Mouse (Mus musculus) MEL (cell line): ENCODE measurements around the gene Spock1. TPM values are rescaled to one million over a fixed set of nuclear protein-coding genes. Genes with fewer than 3 reads are reported as not detected.

ENCODE experiments used
- DNase-seq: peaks from one replicate; pipeline ENCODE4 v3.0.0; 2011; ENCODE audit warnings: low read depth, low spot score
- H3K27ac ChIP-seq: 2 replicates; pipeline ENCODE4 v1.5.1; 2012; ENCODE audit warnings: low read depth, mild to moderate bottlenecking, control low read depth, low read length, moderate library complexity; ENCODE audit not compliant: control insufficient read depth
- H3K27me3 ChIP-seq, 2 experiments: fragments of 150-350 bp in 1 of 2; sonication (generic) in 1 of 2; 2 replicates each; pipeline ENCODE4 v1.6.1; 2012; ENCODE audit warnings: low read length in 2 of 2, mild to moderate bottlenecking in 2 of 2, improper control_type of control experiment in 1 of 2, moderate library complexity in 1 of 2; ENCODE audit not compliant: insufficient read depth in 2 of 2, control insufficient read depth in 1 of 2
- H3K36me3 ChIP-seq, 2 experiments: 2 replicates each; pipeline ENCODE4 v1.6.1; 2012 to 2014; ENCODE audit warnings: low read length in 2 of 2, improper control_type of control experiment in 1 of 2, inconsistent platforms in 1 of 2, mild to moderate bottlenecking in 1 of 2; ENCODE audit not compliant: insufficient read depth in 2 of 2, control insufficient read depth in 1 of 2
- H3K4me1 ChIP-seq, 2 experiments: fragments of 150-350 bp in 1 of 2; sonication (generic) in 1 of 2; 2 replicates each; pipeline ENCODE4 v1.6.1; 2012; ENCODE audit warnings: low read length in 2 of 2, improper control_type of control experiment in 1 of 2, mild to moderate bottlenecking in 1 of 2; ENCODE audit not compliant: insufficient read depth in 2 of 2, control insufficient read depth in 1 of 2
- H3K4me3 ChIP-seq, 2 experiments: fragments of 150-350 bp in 1 of 2; sonication (generic) in 1 of 2; 2 replicates each; pipeline ENCODE4 v1.5.1; 2012; ENCODE audit warnings: low read depth in 2 of 2, low read length in 2 of 2, mild to moderate bottlenecking in 2 of 2, moderate library complexity in 2 of 2, control low read depth in 1 of 2, improper control_type of control experiment in 1 of 2; ENCODE audit not compliant: control insufficient read depth in 1 of 2, insufficient read depth in 1 of 2
- H3K79me2 ChIP-seq: 2 replicates; pipeline ENCODE4 v1.6.1; 2012; ENCODE audit warnings: mild to moderate bottlenecking, low read length, moderate library complexity; ENCODE audit not compliant: control insufficient read depth, poor library complexity, insufficient read depth
- H3K9ac ChIP-seq: 2 replicates; pipeline ENCODE4 v1.6.1; 2012; ENCODE audit warnings: low read depth, mild to moderate bottlenecking, control low read depth, low read length, moderate library complexity; ENCODE audit not compliant: control insufficient read depth, poor library complexity, severe bottlenecking
- H3K9me3 ChIP-seq: fragments of 150-350 bp; sonication (generic); replicated peaks from 2 replicates; pipeline ENCODE4 v1.6.1; 2012; ENCODE audit warnings: mild to moderate bottlenecking, low read length, improper control_type of control experiment, moderate library complexity; ENCODE audit not compliant: insufficient read depth
- BHLHE40 ChIP-seq: IDR thresholded peaks from 2 replicates; pipeline ENCODE4 v1.6.1; 2012; ENCODE audit warnings: low read depth, mild to moderate bottlenecking, inconsistent platforms, low read length, improper control_type of control experiment, borderline replicate concordance
- CHD1 ChIP-seq: IDR thresholded peaks from 2 replicates; pipeline ENCODE4 v1.6.1; 2012; ENCODE audit warnings: low read depth, mild to moderate bottlenecking, inconsistent platforms, low read length, improper control_type of control experiment
- CHD2 ChIP-seq: IDR thresholded peaks from 2 replicates; pipeline ENCODE4 v1.6.1; 2011; ENCODE audit warnings: low read length, improper control_type of control experiment
- CTCF ChIP-seq, 3 experiments: IDR thresholded peaks in 2 of 3; conservative IDR thresholded peaks in 1 of 3; 2 replicates each; pipeline ENCODE4 v1.5.1; 2011 to 2012; ENCODE audit warnings: low read length in 3 of 3, low read depth in 2 of 3, mild to moderate bottlenecking in 2 of 3, improper control_type of control experiment in 1 of 3, inconsistent platforms in 1 of 3, mixed read lengths in 1 of 3, moderate library complexity in 1 of 3; ENCODE audit not compliant: control insufficient read depth in 1 of 3, insufficient read depth in 1 of 3, poor library complexity in 1 of 3, severe bottlenecking in 1 of 3
- ELF1 ChIP-seq: IDR thresholded peaks from 2 replicates; pipeline ENCODE4 v1.6.1; 2014; ENCODE audit warnings: low read depth, mild to moderate bottlenecking, inconsistent platforms, low read length, improper control_type of control experiment, moderate library complexity
- EP300 ChIP-seq, 2 experiments: IDR thresholded peaks; 2 replicates each; pipeline ENCODE4 v1.6.1; 2011; ENCODE audit warnings: improper control_type of control experiment in 2 of 2, low read length in 2 of 2, low read depth in 1 of 2, mild to moderate bottlenecking in 1 of 2
- ETS1 ChIP-seq: IDR thresholded peaks from 2 replicates; pipeline ENCODE4 v1.6.1; 2012; ENCODE audit warnings: low read depth, mild to moderate bottlenecking, inconsistent platforms, low read length, improper control_type of control experiment, moderate library complexity
- GATA1 ChIP-seq: IDR thresholded peaks from 2 replicates; pipeline ENCODE4 v1.6.1; 2011; ENCODE audit warnings: low read depth, low read length, improper control_type of control experiment
- HCFC1 ChIP-seq: IDR thresholded peaks from 2 replicates; pipeline ENCODE4 v1.6.1; 2012; ENCODE audit warnings: low read depth, mild to moderate bottlenecking, inconsistent platforms, low read length, improper control_type of control experiment, moderate library complexity
- JUND ChIP-seq: IDR thresholded peaks from 2 replicates; pipeline ENCODE4 v1.6.1; 2011; ENCODE audit warnings: low read depth, mild to moderate bottlenecking, improper control_type of control experiment, low read length
- KAT2A ChIP-seq: conservative IDR thresholded peaks from 2 replicates; pipeline ENCODE4 v1.6.1; 2012; ENCODE audit warnings: low read depth, low read length, improper control_type of control experiment, inconsistent platforms
- MAX ChIP-seq: IDR thresholded peaks from 2 replicates; pipeline ENCODE4 v1.6.1; 2011; ENCODE audit warnings: low read length, improper control_type of control experiment
- MAZ ChIP-seq: IDR thresholded peaks from 2 replicates; pipeline ENCODE4 v1.6.1; 2012; ENCODE audit warnings: low read depth, mild to moderate bottlenecking, inconsistent platforms, low read length, improper control_type of control experiment
- MEF2A ChIP-seq: IDR thresholded peaks from 2 replicates; pipeline ENCODE4 v1.6.1; 2014; ENCODE audit warnings: low read depth, mild to moderate bottlenecking, inconsistent platforms, low read length, improper control_type of control experiment; ENCODE audit not compliant: poor library complexity, insufficient replicate concordance, severe bottlenecking; ENCODE audit errors: extremely low read depth
- MXI1 ChIP-seq: IDR thresholded peaks from 2 replicates; pipeline ENCODE4 v1.6.1; 2011; ENCODE audit warnings: mild to moderate bottlenecking, low read depth, low read length, improper control_type of control experiment
- MYB ChIP-seq: IDR thresholded peaks from 2 replicates; pipeline ENCODE4 v1.6.1; 2011; ENCODE audit warnings: mild to moderate bottlenecking, low read depth, low read length, improper control_type of control experiment
- MYC ChIP-seq: IDR thresholded peaks from 2 replicates; pipeline ENCODE4 v1.6.1; 2011; ENCODE audit warnings: low read depth, mild to moderate bottlenecking, low read length, improper control_type of control experiment, moderate library complexity
- NELFE ChIP-seq: IDR thresholded peaks from 2 replicates; pipeline ENCODE4 v1.6.1; 2011; ENCODE audit warnings: low read depth, low read length, improper control_type of control experiment
- POLR2AphosphoS2 ChIP-seq: IDR thresholded peaks from 2 replicates; pipeline ENCODE4 v1.6.1; 2011; ENCODE audit warnings: low read length, improper control_type of control experiment
- RAD21 ChIP-seq: IDR thresholded peaks from 2 replicates; pipeline ENCODE4 v1.6.1; 2011; ENCODE audit warnings: mild to moderate bottlenecking, low read depth, low read length, improper control_type of control experiment
- RCOR1 ChIP-seq: IDR thresholded peaks from 2 replicates; pipeline ENCODE4 v1.6.1; 2012; ENCODE audit warnings: low read depth, mild to moderate bottlenecking, inconsistent platforms, low read length, improper control_type of control experiment
- SIN3A ChIP-seq: IDR thresholded peaks from 2 replicates; pipeline ENCODE4 v1.6.1; 2012; ENCODE audit warnings: low read length, improper control_type of control experiment, inconsistent platforms
- TAL1 ChIP-seq: IDR thresholded peaks from 2 replicates; pipeline ENCODE4 v1.6.1; 2012; ENCODE audit warnings: mild to moderate bottlenecking, inconsistent platforms, low read length, moderate library complexity, mixed read lengths
- TBP ChIP-seq: IDR thresholded peaks from 2 replicates; pipeline ENCODE4 v1.8.0; 2011; ENCODE audit warnings: low read depth, low read length, improper control_type of control experiment
- TCF12 ChIP-seq: IDR thresholded peaks from 2 replicates; pipeline ENCODE4 v1.6.1; 2014; ENCODE audit warnings: low read depth, mild to moderate bottlenecking, inconsistent platforms, low read length, improper control_type of control experiment, moderate library complexity
- USF2 ChIP-seq, 2 experiments: IDR thresholded peaks; 2 replicates each; pipeline ENCODE4 v1.6.1; 2011 to 2012; ENCODE audit warnings: improper control_type of control experiment in 2 of 2, low read length in 2 of 2, borderline replicate concordance in 1 of 2, inconsistent platforms in 1 of 2, low read depth in 1 of 2, mild to moderate bottlenecking in 1 of 2; ENCODE audit not compliant: insufficient read depth in 1 of 2
- ZC3H11A ChIP-seq: IDR thresholded peaks from 2 replicates; pipeline ENCODE4 v1.6.1; 2012; ENCODE audit warnings: low read depth, mild to moderate bottlenecking, inconsistent platforms, low read length, improper control_type of control experiment
- polyA plus RNA-seq, 2 experiments: library from polyadenylated mRNA; stranded (reverse) in 1 of 2; unstranded in 1 of 2; fragments of >175 nt in 1 of 2; fragments of >200 nt in 1 of 2; gene quantifications; 2 replicates each; pipeline versions ENCODE4 v1.2.1 to v1.2.4; 2012; ENCODE audit warnings: low replicate concordance in 2 of 2, low read depth in 1 of 2; ENCODE audit not compliant: insufficient read length in 2 of 2, insufficient read depth in 1 of 2, missing spikeins in 1 of 2
- total RNA-seq: library from RNA; depleted of rRNA; stranded (reverse); fragments of 300-350 nt; gene quantifications from 2 replicates; pipeline ENCODE4 v1.2.3, GENCODE M21; 2012

Gene Spock1
- total and polyA plus RNA-seq, 3 experiments: not detected

DNA sequence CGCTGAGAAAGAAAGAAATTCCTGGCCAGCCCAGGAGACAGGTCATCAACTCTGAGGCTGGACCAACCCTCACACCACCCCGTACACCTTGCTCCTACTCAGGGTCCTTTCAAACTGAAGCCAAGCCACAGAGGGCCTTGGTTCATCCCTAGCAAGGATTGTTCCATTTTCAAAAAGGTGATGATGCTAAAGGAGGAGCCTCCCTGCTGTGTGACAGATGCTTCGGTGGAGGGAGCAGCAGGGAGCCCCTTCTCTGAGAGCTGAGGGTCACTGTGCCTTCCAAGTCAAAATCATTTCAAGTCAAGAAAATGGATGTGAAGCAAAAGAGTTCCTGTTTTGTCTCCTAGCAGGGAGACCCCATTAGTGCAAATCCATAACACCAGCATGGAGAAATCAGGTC, 23.2 kb upstream of the Spock1 start:
- no peaks in the 10 kb centered on the region for H3K27me3 ChIP-seq
- TF ChIP-seq ELF1 (no peak), HCFC1 (no peak), EP300 (IDR thresholded peaks at IDR 0.05; ENCODE audit: low read depth in 1 of 2, low read length in 2 of 2) (no peak), USF2 (IDR thresholded peaks at IDR 0.05; ENCODE audit: borderline replicate concordance in 1 of 2, insufficient read depth in 1 of 2, low read depth in 1 of 2, low read length in 2 of 2) (no peak), RCOR1 (no peak), JUND (no peak), TAL1 (no peak), MEF2A (no peak), TBP (no peak), ZC3H11A (no peak), MYC (no peak), GATA1 (no peak), BHLHE40 (no peak), RAD21 (no peak), MAZ (no peak), MYB (no peak)
- TF ChIP-seq, all 39 proteins: peak for 0
- no peaks in the 10 kb centered on the region for H3K4me1 ChIP-seq
- H3K9ac ChIP-seq: no peak overlapping the region
- H3K9me3 ChIP-seq: no peaks in the 10 kb centered on the region
- no peaks in the 10 kb centered on the region for H3K79me2 ChIP-seq
- no peak for DNase-seq
- no peaks in the 10 kb centered on the region for H3K36me3 ChIP-seq
- H3K27ac ChIP-seq: no peak overlapping the region
- no peak overlapping the region for H3K4me3 ChIP-seq

DNA sequence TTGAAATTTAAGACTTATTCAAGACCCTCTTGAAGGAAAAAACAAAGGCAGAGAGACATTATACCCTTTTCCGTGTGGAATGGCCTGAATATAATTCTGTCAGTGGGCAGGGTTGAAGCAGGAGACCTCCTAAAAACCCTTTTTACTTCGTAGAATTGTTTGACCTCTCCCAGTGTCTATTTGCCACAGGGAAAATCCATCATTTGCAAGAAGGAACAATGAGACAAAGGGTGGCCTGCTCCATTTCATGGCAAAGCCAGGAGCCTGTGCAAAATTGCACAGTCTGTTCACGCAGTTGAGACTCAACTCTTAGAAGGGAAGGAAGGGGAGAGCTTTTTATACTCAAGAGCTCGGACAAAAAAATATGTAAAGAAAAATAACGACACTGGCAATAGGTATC, 22.6 kb upstream of the Spock1 start:
- no peaks in the 10 kb centered on the region for H3K27me3 ChIP-seq
- H3K27ac ChIP-seq: no peak overlapping the region
- H3K79me2 ChIP-seq: no peaks in the 10 kb centered on the region
- H3K4me3 ChIP-seq: no peak overlapping the region
- H3K36me3 ChIP-seq: no peaks in the 10 kb centered on the region
- no peaks in the 10 kb centered on the region for H3K4me1 ChIP-seq
- H3K9me3 ChIP-seq: no peaks in the 10 kb centered on the region
- H3K9ac ChIP-seq: no peak overlapping the region
- TF ChIP-seq RAD21: no peak
- no peak for TF ChIP-seq TBP
- TF ChIP-seq CHD1: no peak
- TF ChIP-seq TCF12: no peak
- TF ChIP-seq KAT2A: no peak
- TF ChIP-seq NELFE: no peak
- no peak for TF ChIP-seq MXI1
- no peak for TF ChIP-seq JUND
- no peak for TF ChIP-seq MAX
- TF ChIP-seq SIN3A: no peak
- no peak for TF ChIP-seq POLR2AphosphoS2
- TF ChIP-seq CTCF (IDR thresholded peaks at IDR 0.05 in 2 of 3, conservative IDR thresholded peaks at IDR 0.05 in 1 of 3; ENCODE audit: control insufficient read depth in 1 of 3, insufficient read depth in 1 of 3, low read depth in 2 of 3, low read length in 3 of 3, poor library complexity in 1 of 3, severe bottlenecking in 1 of 3): no peak
- no peak for TF ChIP-seq CHD2
- no peak for TF ChIP-seq GATA1
- no peak for TF ChIP-seq ETS1
- no peak for DNase-seq
